In the genomic region with DNA sequence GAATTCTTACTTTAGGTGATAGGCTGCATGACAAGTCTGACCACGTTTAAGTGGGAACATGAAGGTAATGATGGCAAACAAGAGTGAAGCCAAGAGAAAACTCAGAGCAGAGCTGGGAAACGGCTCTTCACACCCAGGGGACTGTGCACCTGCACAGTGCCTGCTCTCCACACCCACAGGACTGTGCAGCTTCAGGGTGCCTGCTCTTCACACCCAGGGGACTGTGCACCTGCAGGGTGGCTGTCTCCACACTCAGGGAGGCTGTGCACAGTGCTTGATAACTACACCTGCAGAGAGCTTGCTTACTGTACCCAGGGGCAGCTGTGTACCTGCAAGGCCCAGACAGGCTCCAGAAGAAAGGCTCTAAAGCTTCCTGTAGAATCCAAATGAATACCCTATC, we compare ENCODE assay signal across 22 mouse cellular contexts.
A peak's percentile ranks its signal among the peaks of the same experiment; 100 is the strongest.
DNase-seq lines count a peak whose midpoint lies in the region; ATAC-seq and TF ChIP-seq lines count a peak whose summit lies in the region.
"Had no signal": no experiment of that assay in that cellular context is flagged by ENCODE, and none has a peak within 500 bp of the region (broad histone marks: within the 10 kb centered on the region; RNA-seq: fewer than 3 reads in every experiment).

No protein-coding gene starts in this region.

- DNase-seq in heart, adult 18-20 months, result no peak
- DNase-seq in lung, postnatal 0 days (ENCODE audit: low spot score), result no peak
- DNase-seq in lung, postnatal 14 days, result no peak
- DNase-seq in thymus, postnatal 0 days (ENCODE audit: low spot score), result peak; percentile 56
- peak; percentile 10 to 55 for DNase-seq in thymus, postnatal 36 days
- no peak for DNase-seq in testis, postnatal 10 days (ENCODE audit: low spot score)
- no peak for DNase-seq in forebrain, postnatal 0 days
- DNase-seq: adrenal gland, adult 8-10 months; B cell, adult 2 months; cerebellum, adult 11 months; cerebellum, adult 8-10 months; cerebellum, postnatal 14 days; gastrocnemius, postnatal 10 days; heart, adult 2 months had no signal

- no peak for TF ChIP-seq CTCF in lung, postnatal 0 days (IDR thresholded peaks at IDR 0.05)
- no peak for TF ChIP-seq CTCF in forebrain, postnatal 0 days (IDR thresholded peaks at IDR 0.05; ENCODE audit: low read depth)

- no peak overlapping the region for H3K27ac ChIP-seq in heart, embryonic 16.5 days (ENCODE audit: low read length)
- no peak overlapping the region for H3K27ac ChIP-seq in lung, postnatal 0 days (ENCODE audit: low read length)
- H3K27ac ChIP-seq in forebrain, postnatal 0 days (ENCODE audit: low read depth, low read length), result no peak overlapping the region
- H3K27ac ChIP-seq: embryonic facial prominence, embryonic 12.5 days; forebrain, embryonic 15.5 days; heart, adult 2 months; heart, embryonic 15.5 days; hindbrain, embryonic 10.5 days had no signal

- TF ChIP-seq EP300 in lung, postnatal 0 days (IDR thresholded peaks at IDR 0.05), result no peak

- ATAC-seq in heart, embryonic 16.5 days (replicated peaks; ENCODE audit: extremely low read depth, insufficient read depth, low FRiP score), result peak; percentile 60; the same call in 1 of the 2 replicates
- ATAC-seq in lung, postnatal 0 days, result peak; percentile 44; the same call in 1 of the 2 replicates
- ATAC-seq in forebrain, postnatal 0 days, result no peak
- ATAC-seq: CD4-positive, CD25-positive, alpha-beta regulatory T cell, adult 4 months; forebrain, embryonic 15.5 days had no signal

- no peaks in the 10 kb centered on the region for H3K27me3 ChIP-seq in heart, embryonic 16.5 days (ENCODE audit: control insufficient read depth, insufficient read depth, low read length)
- no peaks in the 10 kb centered on the region for H3K27me3 ChIP-seq in lung, postnatal 0 days (replicated peaks; ENCODE audit: insufficient read depth, low read length)
- H3K27me3 ChIP-seq in forebrain, postnatal 0 days (ENCODE audit: insufficient read depth, low read length), result no peaks in the 10 kb centered on the region; the same call in 1 of the 2 replicates
- H3K27me3 ChIP-seq: forebrain, embryonic 15.5 days; heart, embryonic 15.5 days had no signal

- no peaks in the 10 kb centered on the region; the same call in 1 of the 2 replicates for H3K4me1 ChIP-seq in heart, embryonic 16.5 days (ENCODE audit: control insufficient read depth, insufficient read depth, low read length)
- H3K4me1 ChIP-seq in lung, postnatal 0 days (ENCODE audit: insufficient read depth, low read depth, low read length), result no peaks in the 10 kb centered on the region
- H3K4me1 ChIP-seq in forebrain, postnatal 0 days (ENCODE audit: insufficient read depth), result no peaks in the 10 kb centered on the region
- H3K4me1 ChIP-seq: embryonic facial prominence, embryonic 12.5 days; heart, embryonic 15.5 days had no signal

- H3K36me3 ChIP-seq in heart, embryonic 16.5 days (ENCODE audit: control insufficient read depth, insufficient read depth), result no peaks in the 10 kb centered on the region
- H3K36me3 ChIP-seq in lung, postnatal 0 days (ENCODE audit: insufficient read depth, low read length), result no peaks in the 10 kb centered on the region
- H3K36me3 ChIP-seq in forebrain, postnatal 0 days (ENCODE audit: insufficient read depth), result no peaks in the 10 kb centered on the region
- H3K36me3 ChIP-seq: embryonic facial prominence, embryonic 12.5 days; forebrain, embryonic 15.5 days; G1E; heart, embryonic 15.5 days; hindbrain, embryonic 10.5 days had no signal

- no peaks in the 10 kb centered on the region for H3K9me3 ChIP-seq in heart, embryonic 16.5 days (replicated peaks; ENCODE audit: control insufficient read depth, low read length)
- no peaks in the 10 kb centered on the region for H3K9me3 ChIP-seq in lung, postnatal 0 days (ENCODE audit: low read length)
- no peaks in the 10 kb centered on the region for H3K9me3 ChIP-seq in forebrain, postnatal 0 days (ENCODE audit: low read length)
- H3K9me3 ChIP-seq: embryonic facial prominence, embryonic 12.5 days; forebrain, embryonic 15.5 days; heart, embryonic 15.5 days; hindbrain, embryonic 10.5 days had no signal

- H3K9ac ChIP-seq in heart, embryonic 16.5 days (ENCODE audit: low read length), result no peak overlapping the region
- no peak overlapping the region for H3K9ac ChIP-seq in lung, postnatal 0 days (replicated peaks; ENCODE audit: low read depth)
- H3K9ac ChIP-seq in forebrain, postnatal 0 days, result no peak overlapping the region
- H3K9ac ChIP-seq: embryonic facial prominence, embryonic 12.5 days; forebrain, embryonic 15.5 days; heart, embryonic 15.5 days had no signal

- H3K4me2 ChIP-seq in heart, embryonic 16.5 days (ENCODE audit: low read depth, low read length), result no peak overlapping the region
- no peak overlapping the region for H3K4me2 ChIP-seq in lung, postnatal 0 days (replicated peaks; ENCODE audit: low read depth, low read length)
- no peak overlapping the region for H3K4me2 ChIP-seq in forebrain, postnatal 0 days (ENCODE audit: low read depth)
- H3K4me2 ChIP-seq: embryonic facial prominence, embryonic 12.5 days; forebrain, embryonic 15.5 days; heart, embryonic 11.5 days; heart, embryonic 15.5 days had no signal

- H3K4me3 ChIP-seq in heart, embryonic 16.5 days (ENCODE audit: low read length), result no peak overlapping the region
- H3K4me3 ChIP-seq in lung, postnatal 0 days (ENCODE audit: low read depth, low read length), result no peak overlapping the region
- no peak overlapping the region for H3K4me3 ChIP-seq in forebrain, postnatal 0 days (ENCODE audit: low read depth, low read length)
- H3K4me3 ChIP-seq: embryonic facial prominence, embryonic 12.5 days; forebrain, embryonic 15.5 days; heart, adult 2 months; heart, embryonic 15.5 days; hindbrain, embryonic 10.5 days had no signal

- WGBS in heart, embryonic 16.5 days, result 36% methylated on average over 2 of the region's 2 CpGs
- WGBS in lung, postnatal 0 days, result 31% methylated on average over 2 of the region's 2 CpGs
- WGBS in forebrain, postnatal 0 days, result 65% methylated on average over 2 of the region's 2 CpGs

Comparison
In these comparisons a context has a peak if more than half of its experiments do, and no peak if none do; other contexts are left out.
1. DNase-seq: peak in thymus, postnatal 0 days (single experiment) and thymus, postnatal 36 days (2 of 2); none in heart, adult 18-20 months (0 of 2), lung, postnatal 0 days (single experiment), lung, postnatal 14 days (single experiment), testis, postnatal 10 days (single experiment) and forebrain, postnatal 0 days (single experiment).